Mouse (Mus musculus) MEL (cell line): ENCODE results near the gene Atxn10.

Experiments
- CTCF ChIP-seq, 3 experiments: IDR thresholded peaks in 2 of 3; conservative IDR thresholded peaks in 1 of 3; 2 replicates each; pipeline ENCODE4 v1.5.1; 2011 to 2012; ENCODE audit warnings: low read length in 3 of 3, low read depth in 2 of 3, mild to moderate bottlenecking in 2 of 3, improper control_type of control experiment in 1 of 3, inconsistent platforms in 1 of 3, mixed read lengths in 1 of 3, moderate library complexity in 1 of 3; ENCODE audit not compliant: control insufficient read depth in 1 of 3, insufficient read depth in 1 of 3, poor library complexity in 1 of 3, severe bottlenecking in 1 of 3
- E2F4 ChIP-seq: IDR thresholded peaks from 2 replicates; pipeline ENCODE4 v1.6.1; 2011; ENCODE audit warnings: low read depth, low read length, improper control_type of control experiment, borderline replicate concordance
- GABPA ChIP-seq: IDR thresholded peaks from 2 replicates; pipeline ENCODE4 v1.6.1; 2012; ENCODE audit warnings: low read depth, mild to moderate bottlenecking, inconsistent platforms, low read length, improper control_type of control experiment, moderate library complexity
- GATA1 ChIP-seq: IDR thresholded peaks from 2 replicates; pipeline ENCODE4 v1.6.1; 2011; ENCODE audit warnings: low read depth, low read length, improper control_type of control experiment
- MAX ChIP-seq: IDR thresholded peaks from 2 replicates; pipeline ENCODE4 v1.6.1; 2011; ENCODE audit warnings: low read length, improper control_type of control experiment
- MYC ChIP-seq: IDR thresholded peaks from 2 replicates; pipeline ENCODE4 v1.6.1; 2011; ENCODE audit warnings: low read depth, mild to moderate bottlenecking, low read length, improper control_type of control experiment, moderate library complexity
- POLR2A ChIP-seq, 2 experiments: IDR thresholded peaks; 2 replicates each; pipeline ENCODE4 v1.6.1; 2011 to 2012; ENCODE audit warnings: low read length in 2 of 2, mild to moderate bottlenecking in 2 of 2, control low read depth in 1 of 2, improper control_type of control experiment in 1 of 2, low read depth in 1 of 2, moderate library complexity in 1 of 2; ENCODE audit not compliant: control insufficient read depth in 1 of 2, insufficient read depth in 1 of 2, poor library complexity in 1 of 2
- POLR2AphosphoS5 ChIP-seq: IDR thresholded peaks from 2 replicates; pipeline ENCODE4 v1.6.1; 2012; ENCODE audit warnings: low read depth, borderline replicate concordance, mild to moderate bottlenecking, inconsistent platforms, low read length, moderate library complexity, mixed read lengths
- SMC3 ChIP-seq: IDR thresholded peaks from 2 replicates; pipeline ENCODE4 v1.6.1; 2011; ENCODE audit warnings: low read depth, low read length, improper control_type of control experiment
- TAL1 ChIP-seq: IDR thresholded peaks from 2 replicates; pipeline ENCODE4 v1.6.1; 2012; ENCODE audit warnings: mild to moderate bottlenecking, inconsistent platforms, low read length, moderate library complexity, mixed read lengths
- TCF12 ChIP-seq: IDR thresholded peaks from 2 replicates; pipeline ENCODE4 v1.6.1; 2014; ENCODE audit warnings: low read depth, mild to moderate bottlenecking, inconsistent platforms, low read length, improper control_type of control experiment, moderate library complexity
- USF1 ChIP-seq: IDR thresholded peaks from 2 replicates; pipeline ENCODE4 v1.6.1; 2014; ENCODE audit warnings: low read depth, mild to moderate bottlenecking, inconsistent platforms, low read length, improper control_type of control experiment, moderate library complexity
- ZMIZ1 ChIP-seq: IDR thresholded peaks from 2 replicates; pipeline ENCODE4 v1.6.1; 2012; ENCODE audit warnings: low read depth, mild to moderate bottlenecking, inconsistent platforms, low read length, improper control_type of control experiment, moderate library complexity
- ZNF384 ChIP-seq: IDR thresholded peaks from 2 replicates; pipeline ENCODE4 v1.6.1; 2012; ENCODE audit warnings: low read depth, mild to moderate bottlenecking, inconsistent platforms, low read length, improper control_type of control experiment

GRCm38 (mm10) chr15:85356112-85356511 lies 20.1 kb downstream of the Atxn10 start:
- TF ChIP-seq SMC3 (no peak), CTCF (IDR thresholded peaks at IDR 0.05 in 2 of 3, conservative IDR thresholded peaks at IDR 0.05 in 1 of 3; ENCODE audit: control insufficient read depth in 1 of 3, insufficient read depth in 1 of 3, low read depth in 2 of 3, low read length in 3 of 3, poor library complexity in 1 of 3, severe bottlenecking in 1 of 3) (no peak), POLR2AphosphoS5 (no peak), GABPA (no peak), MAX (no peak), MYC (no peak), TAL1 (no peak), POLR2A (IDR thresholded peaks at IDR 0.05; ENCODE audit: control insufficient read depth in 1 of 2, insufficient read depth in 1 of 2, low read depth in 1 of 2, low read length in 2 of 2, poor library complexity in 1 of 2) (no peak), ZMIZ1 (no peak), GATA1 (no peak), USF1 (no peak), E2F4 (no peak), TCF12 (no peak), ZNF384 (no peak)
